Mouse (Mus musculus): Measurements from ENCODE around the gene Gm29582. TPM values are rescaled to one million over a fixed set of nuclear protein-coding genes. Genes with fewer than 3 reads are reported as not detected.
"Not testable (repeated sequence)": the region's sequence is repeated elsewhere in the genome, so short reads cannot be mapped to it uniquely, and the experiment has no call there.

Gene Gm29582
- polyA plus RNA-seq (2012; ENCODE audit: insufficient read depth, insufficient read length, missing spikeins): not detected in 2 replicates

GRCm38 (mm10) chrY:30738461-30738860 lies at the start of gene Gm29582:
TSS of gene Gm29582 (minus strand) at chrY:30738561.
- H3K4me3 ChIP-seq (ENCODE audit: insufficient read depth, low read length); H3K27ac ChIP-seq (ENCODE audit: insufficient read depth, low read depth, low read length); H3K4me1 ChIP-seq (ENCODE audit: control insufficient read depth, insufficient read depth, low read length): not testable (repeated sequence)
